Comparison of ENCODE assay signal across 9 mouse cellular contexts in the genomic region with DNA sequence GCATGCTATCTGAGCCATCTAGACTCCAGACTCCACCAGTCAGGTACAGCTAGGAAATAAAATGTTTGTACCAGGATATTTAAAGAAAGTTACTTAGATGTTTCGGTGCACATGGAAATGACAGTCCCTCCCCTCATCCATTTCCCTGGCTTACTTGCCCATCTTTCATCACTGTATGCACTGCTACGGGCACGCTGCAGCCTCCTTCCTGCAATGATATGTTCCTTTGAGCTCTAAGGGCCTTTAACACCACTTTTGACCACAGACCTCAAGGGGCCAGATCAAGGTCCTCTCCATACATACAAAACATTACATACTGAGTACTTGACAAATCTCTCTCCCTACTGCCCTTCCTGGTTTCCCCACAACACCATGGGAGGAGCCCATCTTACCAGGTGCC. TPM values are rescaled to one million over a fixed set of nuclear protein-coding genes. Genes with fewer than 3 reads are reported as not detected.
A peak's percentile ranks its signal among the peaks of the same experiment; 100 is the strongest.
DNase-seq lines count a peak whose midpoint lies in the region; ATAC-seq and TF ChIP-seq lines count a peak whose summit lies in the region.
"Had no signal": no experiment of that assay in that cellular context is flagged by ENCODE, and none has a peak within 500 bp of the region (broad histone marks: within the 10 kb centered on the region; RNA-seq: fewer than 3 reads in every experiment).

No protein-coding gene starts in this region.

- H3K9me3 ChIP-seq in limb, embryonic 13.5 days = no peaks in the 10 kb centered on the region
- no peaks in the 10 kb centered on the region for H3K9me3 ChIP-seq in stomach, postnatal 0 days (ENCODE audit: control insufficient read depth, low read length)

- 76% methylated on average over 3 of the region's 3 CpGs for WGBS in limb, embryonic 13.5 days
- 55% methylated on average over 3 of the region's 3 CpGs for WGBS in stomach, postnatal 0 days

- peak; percentile 35 to 47 for DNase-seq in spleen, postnatal 10 days (ENCODE audit: low spot score in 2 of 2)
- DNase-seq in spleen, adult 18-20 months = no peak
- no peak for DNase-seq in stomach, postnatal 0 days (ENCODE audit: low spot score)
- no peak for DNase-seq in cerebellum, postnatal 36 days
- no peak for DNase-seq in adrenal gland, adult 18-20 months (ENCODE audit: low spot score in 2 of 2)
- DNase-seq in left cerebral cortex, postnatal 36 days (ENCODE audit: low spot score in 2 of 2) = no peak
- DNase-seq: cerebellum, adult 9-11 months had no signal

- H3K36me3 ChIP-seq in limb, embryonic 13.5 days = peaks cover 67% of the 10 kb centered on the region
- H3K36me3 ChIP-seq in stomach, postnatal 0 days (ENCODE audit: control insufficient read depth, insufficient read depth, low read length) = peaks cover 24% of the 10 kb centered on the region; the same call in 1 of the 2 replicates

- TF ChIP-seq EP300 in stomach, postnatal 0 days (optimal IDR thresholded peaks at IDR 0.05) = no peak

- no peak for ATAC-seq in limb, embryonic 13.5 days (ENCODE audit: low FRiP score, low read depth)
- ATAC-seq in stomach, postnatal 0 days (ENCODE audit: low FRiP score, low TSS enrichment) = no peak

- peak overlapping the region; percentile 73 for H3K4me2 ChIP-seq in limb, embryonic 13.5 days (replicated peaks)
- H3K4me2 ChIP-seq in stomach, postnatal 0 days (replicated peaks; ENCODE audit: low read depth) = peak overlapping the region; percentile 94

- no peaks in the 10 kb centered on the region; the same call in 1 of the 2 replicates for H3K4me1 ChIP-seq in embryonic fibroblast, embryonic 13.5 days (ENCODE audit: control insufficient read depth, insufficient read depth, low read length)
- peaks cover 20% of the 10 kb centered on the region for H3K4me1 ChIP-seq in limb, embryonic 13.5 days
- no peaks in the 10 kb centered on the region for H3K4me1 ChIP-seq in stomach, postnatal 0 days (replicated peaks; ENCODE audit: control insufficient read depth, insufficient read depth)

- TF ChIP-seq POLR2A in embryonic fibroblast, embryonic 13.5 days (IDR thresholded peaks at IDR 0.05; ENCODE audit: low read depth, low read length) = no peak; the same call in 1 of the 2 replicates

- H3K27me3 ChIP-seq in limb, embryonic 13.5 days = no peaks in the 10 kb centered on the region
- no peaks in the 10 kb centered on the region for H3K27me3 ChIP-seq in stomach, postnatal 0 days (ENCODE audit: control insufficient read depth, insufficient read depth, low read length)

- H3K9ac ChIP-seq in limb, embryonic 13.5 days = peak overlapping the region; percentile 99
- peak overlapping the region; percentile 23; the same call in 1 of the 2 replicates for H3K9ac ChIP-seq in stomach, postnatal 0 days (ENCODE audit: low read length)

- intact Hi-C loops in left cerebral cortex, postnatal 36 days (cut with DNase I) = loop anchor here (10.0 kb wide), 1 partner anchor 102 kb away; a partner anchor contains a TSS

- TF ChIP-seq CTCF in embryonic fibroblast, embryonic 13.5 days (IDR thresholded peaks at IDR 0.05; ENCODE audit: borderline replicate concordance, insufficient read depth, low read length) = no peak
- TF ChIP-seq CTCF in stomach, postnatal 0 days (IDR thresholded peaks at IDR 0.05; ENCODE audit: low read depth) = no peak

- peak overlapping the region; percentile 50 for H3K4me3 ChIP-seq in embryonic fibroblast, embryonic 13.5 days (ENCODE audit: insufficient read depth, low read length)
- H3K4me3 ChIP-seq in limb, embryonic 13.5 days = peak overlapping the region; percentile 92
- H3K4me3 ChIP-seq in stomach, postnatal 0 days (ENCODE audit: low read depth, low read length) = 0 out of 2 replicates have a peak overlapping the region, but pooled peaks have one; percentile 78

- no peak overlapping the region for H3K27ac ChIP-seq in embryonic fibroblast, embryonic 13.5 days (ENCODE audit: insufficient read depth, low read length)
- H3K27ac ChIP-seq in limb, embryonic 13.5 days = peak overlapping the region; percentile 48; the same call in 1 of the 2 replicates
- H3K27ac ChIP-seq in stomach, postnatal 0 days (replicated peaks) = peak overlapping the region; percentile 35; the same call in 1 of the 2 replicates

RNA-seq across cellular contexts. Expression of a gene that starts 2.5 kb away (rescaled TPM):
- polyA plus RNA-seq in embryonic fibroblast, embryonic 13.5 days (2011; ENCODE audit: insufficient read length, low read depth, missing spikeins) = 50.9 and 74.7 TPM in 2 replicates
- 382 and 390 TPM in 2 replicates for polyA plus RNA-seq in limb, embryonic 13.5 days (2015; fragmentation: Nextera tagmentation; extraction: Ambion mirVana)
- 78.7 and 93.6 TPM in 2 replicates for polyA plus RNA-seq in stomach, postnatal 0 days (2015; fragmentation: Nextera tagmentation; extraction: Ambion mirVana)
- 10 to 100 TPM; 26.8 to 34.4 TPM for total RNA-seq in adrenal gland, adult 18-20 months (2021)
- total RNA-seq in left cerebral cortex, postnatal 36 days (2021) = 10 to 100 TPM; 53.2 to 62.5 TPM

RNA-seq across cellular contexts. Expression of a gene that starts 7.1 kb away (rescaled TPM):
- 46.8 and 51.9 TPM in 2 replicates for polyA plus RNA-seq in embryonic fibroblast, embryonic 13.5 days (2011; ENCODE audit: insufficient read length, low read depth, missing spikeins)
- 111 and 116 TPM in 2 replicates for polyA plus RNA-seq in limb, embryonic 13.5 days (2015; fragmentation: Nextera tagmentation; extraction: Ambion mirVana)
- 68.8 and 71.5 TPM in 2 replicates for polyA plus RNA-seq in stomach, postnatal 0 days (2015; fragmentation: Nextera tagmentation; extraction: Ambion mirVana)
- total RNA-seq in adrenal gland, adult 18-20 months (2021) = 10 to 100 TPM; 52.3 to 87.5 TPM
- 10 to 100 TPM; 17.9 to 18.0 TPM for total RNA-seq in left cerebral cortex, postnatal 36 days (2021)

RNA-seq across cellular contexts. Expression of a gene that starts 11.1 kb away (rescaled TPM):
- 39.7 and 54.7 TPM in 2 replicates for polyA plus RNA-seq in embryonic fibroblast, embryonic 13.5 days (2011; ENCODE audit: insufficient read length, low read depth, missing spikeins)
- 40.2 and 40.5 TPM in 2 replicates for polyA plus RNA-seq in limb, embryonic 13.5 days (2015; fragmentation: Nextera tagmentation; extraction: Ambion mirVana)
- 26.9 and 27.8 TPM in 2 replicates for polyA plus RNA-seq in stomach, postnatal 0 days (2015; fragmentation: Nextera tagmentation; extraction: Ambion mirVana)
- total RNA-seq in adrenal gland, adult 18-20 months (2021) = 10 to 100 TPM; 21.7 to 30.9 TPM
- 10 to 100 TPM; 12.3 to 15.8 TPM for total RNA-seq in left cerebral cortex, postnatal 36 days (2021)

RNA-seq across cellular contexts. Expression of a gene that starts 16.9 kb away (rescaled TPM):
- 9.4 and 10.5 TPM in 2 replicates for polyA plus RNA-seq in embryonic fibroblast, embryonic 13.5 days (2011; ENCODE audit: insufficient read length, low read depth, missing spikeins)
- 6.8 and 7.8 TPM in 2 replicates for polyA plus RNA-seq in limb, embryonic 13.5 days (2015; fragmentation: Nextera tagmentation; extraction: Ambion mirVana)
- polyA plus RNA-seq in stomach, postnatal 0 days (2015; fragmentation: Nextera tagmentation; extraction: Ambion mirVana) = 7.4 and 7.5 TPM in 2 replicates
- total RNA-seq in adrenal gland, adult 18-20 months (2021) = 10 to 100 TPM; 35.2 to 41.7 TPM
- total RNA-seq in left cerebral cortex, postnatal 36 days (2021) = 100 to 1,000 TPM; 213 to 219 TPM

RNA-seq across cellular contexts. Expression of a gene that starts 24.5 kb away (rescaled TPM):
- polyA plus RNA-seq in embryonic fibroblast, embryonic 13.5 days (2011; ENCODE audit: insufficient read length, low read depth, missing spikeins) = 33.8 and 35.4 TPM in 2 replicates
- polyA plus RNA-seq in limb, embryonic 13.5 days (2015; fragmentation: Nextera tagmentation; extraction: Ambion mirVana) = 27.8 and 28.9 TPM in 2 replicates
- polyA plus RNA-seq in stomach, postnatal 0 days (2015; fragmentation: Nextera tagmentation; extraction: Ambion mirVana) = 15.8 and 18.2 TPM in 2 replicates
- 10 to 100 TPM; 52.5 to 70.4 TPM for total RNA-seq in adrenal gland, adult 18-20 months (2021)
- 10 to 100 TPM; 52.5 to 55.5 TPM for total RNA-seq in left cerebral cortex, postnatal 36 days (2021)

Comparison
In these comparisons a context has a peak if more than half of its experiments do, and no peak if none do; other contexts are left out.
1. DNase-seq: peak in spleen, postnatal 10 days (2 of 2); none in spleen, adult 18-20 months (0 of 2), stomach, postnatal 0 days (single experiment), cerebellum, postnatal 36 days (0 of 2), adrenal gland, adult 18-20 months (0 of 2) and left cerebral cortex, postnatal 36 days (0 of 2).
2. Peak in every context shown above with its lines, with median percentiles within 50 percentile points of each other: H3K4me3 ChIP-seq.